Mouse (Mus musculus) embryonic stem cell, embryonic (primary cell): ENCODE results near the gene Crygd.

Experiments
- CTCF ChIA-PET, 4 experiments: fragments of 300-600 bp in 2 of 4; fragments of 350-600 bp in 2 of 4; sonication (Branson Sonifier 250); formaldehyde crosslinking; loops; one replicate each; lab custom pipeline; 2022; ENCODE audit warnings: inconsistent platforms in 2 of 4; lab: Charles Lee
- POLR2A ChIA-PET, 4 experiments: fragments of 300-600 bp in 2 of 4; fragments of 350-600 bp in 2 of 4; sonication (Branson Sonifier 250); formaldehyde crosslinking; loops; one replicate each; lab custom pipeline; 2022; ENCODE audit warnings: antibody characterized with exemption in 4 of 4, inconsistent platforms in 1 of 4; lab: Charles Lee

The Crygd gene

GRCm38 (mm10) chr1:65063352-65063751 lies at the start of gene Crygd:
Crygd (minus strand) TSS chr1:65063452.
- CTCF ChIA-PET: no interaction called here
- POLR2A ChIA-PET: no interaction called here

DNA sequence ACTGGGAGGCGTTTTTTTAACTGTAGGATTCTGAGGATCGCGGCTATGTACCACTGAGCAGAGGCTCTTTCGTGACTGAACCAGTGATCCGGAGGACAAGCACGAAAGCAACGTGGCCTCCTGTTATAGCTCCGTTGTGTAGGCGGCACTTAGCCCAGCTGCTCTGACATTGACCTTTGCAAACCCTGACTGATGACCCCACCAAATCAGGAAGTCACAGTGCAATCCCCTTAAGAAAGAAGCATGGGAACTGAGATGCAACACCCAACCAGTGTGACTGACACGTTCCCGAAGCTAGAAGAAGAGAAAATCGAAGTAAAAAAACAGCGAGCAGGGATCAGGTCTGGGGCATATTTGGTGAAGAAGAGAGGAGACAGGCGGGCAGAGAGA lies 49.5 kb upstream of the Crygd start:
- ChIA-PET POLR2A (interaction anchor here in 3 of 4 experiments (0.8 to 4.4 kb wide), 13 partner anchors 10 to 422 kb away, joined by 3 to 37 read pairs (median 4); partner anchors contain the start of genes Ccnyl1 (in 2 of the 3), Idh1 (in 1 of the 3) and Pikfyve (in 1 of the 3)), CTCF (interaction anchor here in 3 of 4 experiments (0.6 to 2.9 kb wide), 9 partner anchors 11 to 1453 kb away, joined by 3 to 22 read pairs (median 3); partner anchors contain the start of gene Idh1 (in 1 of the 3))

- POLR2A ChIA-PET: interaction anchor here in 3 of 4 experiments (0.5 to 4.4 kb wide), 13 partner anchors 10 to 422 kb away, joined by 3 to 37 read pairs (median 3); partner anchors contain the start of genes Ccnyl1 (in 1 of the 3), D630023F18Rik (in 1 of the 3), Idh1 (in 1 of the 3) and Pikfyve (in 1 of the 3)
- CTCF ChIA-PET: interaction anchor here in 3 of 4 experiments (0.7 to 2.9 kb wide), 11 partner anchors 11 to 74 kb away, joined by 3 to 22 read pairs (median 3); partner anchors contain the start of genes Crygb (in 1 of the 3) and Idh1 (in 1 of the 3)
Measured at GRCm38 (mm10) chr1:65112031-65112806, 49.0 kb upstream of the Crygd start.

DNA sequence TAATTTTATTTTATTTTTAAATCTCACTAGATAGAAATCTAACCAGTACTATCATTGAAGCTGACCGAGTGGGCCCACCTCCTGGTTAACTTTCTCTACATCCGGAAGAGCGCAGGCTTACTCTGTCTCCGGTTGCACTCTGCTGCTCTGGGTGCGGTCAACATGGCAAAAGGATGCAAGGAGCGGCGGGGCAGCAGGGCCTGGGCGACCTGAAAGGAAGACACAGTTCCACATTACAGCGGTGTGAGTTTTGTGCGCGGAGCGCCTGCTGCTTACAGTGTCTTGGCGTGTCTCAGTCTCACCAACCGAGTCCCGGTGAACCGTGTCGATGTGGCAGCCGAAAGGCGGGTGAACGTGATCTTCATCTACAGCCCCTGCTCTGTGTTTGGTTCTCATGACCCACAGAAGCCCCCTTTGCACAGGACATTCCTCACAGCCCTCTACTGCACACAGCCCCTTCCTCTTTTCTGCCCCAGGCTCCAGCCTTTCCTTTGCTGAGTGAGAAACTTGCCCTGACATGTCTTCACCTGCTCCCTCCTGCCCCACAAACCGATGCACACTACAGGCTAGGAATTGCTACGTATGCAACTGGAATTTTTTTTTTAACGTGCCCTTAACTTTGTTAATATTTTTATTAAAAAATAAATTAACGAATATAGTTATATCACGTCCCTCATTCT lies 46.6 kb upstream of the Crygd start:
- POLR2A ChIA-PET: interaction anchor here in 3 of 4 experiments (0.7 to 4.4 kb wide), 11 partner anchors 9 to 1741 kb away, joined by 3 to 37 read pairs (median 3); partner anchors contain the start of genes Gm28845 (in 2 of the 3), Ccnyl1 (in 1 of the 3), Fzd5 (in 1 of the 3) and Idh1 (in 1 of the 3)
- CTCF ChIA-PET: interaction anchor here in 1 of 4 experiments (0.5 kb wide), 1 partner anchor 65 kb away, joined by 8 read pairs; no protein-coding TSS in a partner anchor

- CTCF ChIA-PET: interaction anchor here in 1 of 4 experiments (0.5 kb wide), 1 partner anchor 65 kb away, joined by 8 read pairs; no protein-coding TSS in a partner anchor
- POLR2A ChIA-PET: interaction anchor here in 3 of 4 experiments (0.6 to 4.4 kb wide), 9 partner anchors 9 to 1741 kb away, joined by 3 to 37 read pairs (median 4); partner anchors contain the start of genes Ccnyl1 (in 1 of the 3), Gm28845 (in 1 of the 3), Idh1 (in 1 of the 3) and Pikfyve (in 1 of the 3)
Measured at GRCm38 (mm10) chr1:65109196-65109595, 45.9 kb upstream of the Crygd start.

DNA sequence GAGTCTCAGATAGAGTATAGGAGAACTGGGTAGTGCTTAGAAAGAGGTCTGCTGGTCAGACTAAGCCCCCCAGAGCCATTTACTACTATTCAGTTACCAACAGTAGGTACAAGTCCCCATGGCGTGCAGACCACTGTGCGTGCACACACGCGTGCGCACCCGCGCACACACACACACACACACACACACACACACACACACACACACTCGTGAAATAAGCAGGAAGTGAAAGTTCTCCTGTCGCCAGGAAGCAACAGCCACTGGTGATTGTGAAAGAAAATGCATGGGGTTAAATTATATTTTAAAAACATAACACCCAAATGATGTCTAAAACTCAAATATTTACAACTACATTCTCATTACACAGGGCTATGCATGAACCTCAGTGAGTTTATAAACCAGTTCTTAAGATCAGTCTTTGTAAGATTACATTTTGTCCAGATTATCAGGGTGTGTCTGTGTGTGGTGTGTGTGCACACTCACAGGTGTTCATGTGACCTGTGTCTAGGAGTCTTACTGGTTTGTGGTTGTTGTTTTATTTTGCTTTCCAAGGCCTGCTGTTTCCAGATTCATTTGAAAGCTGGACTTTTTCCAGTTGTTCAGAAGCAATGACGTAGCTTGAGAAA lies 44.5 kb upstream of the Crygd start:
- ChIA-PET POLR2A (interaction anchor here in 2 of 4 experiments (0.6 to 3.8 kb wide), 4 partner anchors 11 to 417 kb away, joined by 3 to 16 read pairs (median 3); partner anchors contain the start of gene Ccnyl1 (in 1 of the 2)), CTCF (no interaction called here)

- CTCF ChIA-PET: no interaction called here
- POLR2A ChIA-PET: no interaction called here
Measured at GRCm38 (mm10) chr1:65103273-65103672, 40.0 kb upstream of the Crygd start, which contains the start of gene Cryga. Cryga (minus strand) TSS chr1:65103373.

GRCm38 (mm10) chr1:65096953-65097352 lies 33.7 kb upstream of the Crygd start:
- CTCF ChIA-PET: no interaction called here
- POLR2A ChIA-PET: no interaction called here

DNA sequence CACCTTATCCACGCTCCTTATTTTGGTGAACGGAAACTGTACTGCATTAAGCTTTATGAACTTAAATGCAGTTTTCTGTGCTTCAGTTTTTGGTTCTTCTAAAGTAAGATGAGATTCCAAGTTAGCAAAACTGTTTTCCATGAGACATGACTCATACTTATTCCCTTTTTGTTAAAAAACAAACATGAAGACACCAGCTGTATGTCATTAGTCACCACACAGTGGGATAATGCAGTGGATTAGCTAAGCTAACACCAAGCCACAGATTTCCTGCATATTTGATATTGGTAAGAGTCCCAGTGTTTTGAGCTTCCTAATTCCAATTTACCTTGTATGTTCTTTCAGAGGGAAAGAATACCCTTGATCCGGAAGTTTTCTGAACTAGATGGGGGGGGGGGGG lies 28.3 kb upstream of the Crygd start:
- POLR2A ChIA-PET: interaction anchor here in 1 of 4 experiments (0.6 kb wide), 2 partner anchors 11 to 58 kb away, joined by 3 read pairs; no protein-coding TSS in a partner anchor
- CTCF ChIA-PET: interaction anchor here in 3 of 4 experiments (0.6 to 1.2 kb wide), 3 partner anchors 41 to 381 kb away, joined by 3 to 5 read pairs (median 3); no protein-coding TSS in a partner anchor

- ChIA-PET CTCF (no interaction called here), POLR2A (no interaction called here)
Measured at GRCm38 (mm10) chr1:65090370-65090769, 27.1 kb upstream of the Crygd start.

DNA sequence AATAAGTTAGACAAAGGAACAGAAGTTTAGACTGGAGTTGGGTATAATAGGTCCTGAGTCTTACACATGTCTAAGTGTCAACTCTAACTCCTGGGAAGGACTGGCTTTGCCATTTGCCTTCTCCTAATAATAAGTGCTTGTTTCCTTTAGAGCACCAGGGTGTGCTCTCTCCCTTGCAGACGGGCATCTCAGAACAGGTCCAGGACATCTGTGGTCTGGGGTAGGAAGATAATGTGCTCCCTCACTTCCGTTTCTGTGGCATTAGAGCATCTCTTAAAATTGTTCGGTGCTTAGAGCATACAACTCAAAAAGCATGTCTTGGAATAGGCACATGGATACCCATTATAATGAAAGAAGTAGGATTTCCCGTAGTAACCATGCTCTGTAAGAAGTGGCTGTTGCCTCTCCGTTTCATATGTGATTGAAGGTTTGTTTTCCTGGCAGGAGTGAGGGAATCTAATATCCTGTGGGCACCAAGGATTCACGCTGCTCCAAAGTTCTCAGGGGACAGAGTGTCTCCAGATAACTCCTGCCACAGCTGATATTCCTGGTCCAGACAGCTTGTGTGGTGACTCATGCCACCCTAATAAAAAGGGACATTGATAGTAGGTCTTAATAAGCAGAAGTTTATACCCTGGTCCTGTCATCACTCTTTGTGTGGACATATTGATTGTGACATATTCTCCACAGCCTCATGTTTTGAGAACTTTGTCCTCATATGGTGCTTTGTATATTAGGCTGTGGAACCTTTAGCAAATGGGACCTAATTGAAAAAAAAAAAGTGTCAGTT lies 25.5 kb upstream of the Crygd start:
- CTCF ChIA-PET: no interaction called here
- POLR2A ChIA-PET: no interaction called here

DNA sequence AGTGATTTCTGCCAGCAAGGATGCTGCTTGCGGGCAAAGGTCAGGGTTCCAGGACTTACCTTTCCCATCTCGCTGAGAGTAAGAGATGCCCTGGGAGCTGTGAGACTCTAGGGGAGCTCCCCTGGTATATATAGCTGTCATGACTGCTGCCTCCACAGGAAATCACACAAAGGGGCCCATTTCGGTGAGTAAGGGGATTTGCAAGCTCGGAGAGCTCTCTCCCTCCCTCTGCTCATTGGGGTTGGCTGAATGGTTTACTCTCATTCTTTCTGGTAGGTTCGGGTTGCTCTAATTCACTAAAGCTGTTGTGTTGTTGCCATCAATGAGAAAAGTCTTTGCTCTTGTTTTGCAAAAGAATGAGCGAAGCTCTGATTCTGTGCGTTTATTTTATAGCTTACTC lies 18.9 kb upstream of the Crygd start, which contains the start of gene Crygb:
Gene Crygb (minus strand): TSS at position 101 of the 400 bp plus-strand sequence.
- ChIA-PET POLR2A (interaction anchor here in 2 of 4 experiments (0.7 to 1.2 kb wide), 3 partner anchors 97 to 392 kb away, joined by 3 to 4 read pairs (median 3); partner anchors contain the start of gene Ccnyl1 (in 1 of the 2)), CTCF (interaction anchor here in 1 of 4 experiments (0.8 kb wide), 1 partner anchor 30 kb away, joined by 3 read pairs; no protein-coding TSS in a partner anchor)

DNA sequence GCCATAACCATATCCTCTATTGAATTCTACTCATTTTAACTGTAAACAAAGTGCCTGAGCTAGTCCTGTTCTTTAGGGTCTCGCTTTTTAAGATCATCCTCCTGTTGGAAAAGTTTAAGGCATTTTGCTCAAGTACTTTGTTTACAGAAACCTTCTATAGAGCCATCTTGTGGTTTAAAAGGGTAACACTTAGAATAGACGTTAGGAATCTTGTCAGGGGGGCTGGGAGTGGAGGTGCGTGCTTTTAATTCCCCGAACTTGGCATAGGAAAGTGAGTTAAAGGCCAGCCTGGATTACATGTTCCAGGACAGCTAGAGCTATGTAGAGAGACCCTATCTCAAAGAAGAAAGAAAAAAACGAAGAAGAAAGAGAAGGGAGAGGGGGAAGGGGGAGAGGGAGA lies 12.4 kb upstream of the Crygd start:
- ChIA-PET CTCF (no interaction called here), POLR2A (no interaction called here)

DNA sequence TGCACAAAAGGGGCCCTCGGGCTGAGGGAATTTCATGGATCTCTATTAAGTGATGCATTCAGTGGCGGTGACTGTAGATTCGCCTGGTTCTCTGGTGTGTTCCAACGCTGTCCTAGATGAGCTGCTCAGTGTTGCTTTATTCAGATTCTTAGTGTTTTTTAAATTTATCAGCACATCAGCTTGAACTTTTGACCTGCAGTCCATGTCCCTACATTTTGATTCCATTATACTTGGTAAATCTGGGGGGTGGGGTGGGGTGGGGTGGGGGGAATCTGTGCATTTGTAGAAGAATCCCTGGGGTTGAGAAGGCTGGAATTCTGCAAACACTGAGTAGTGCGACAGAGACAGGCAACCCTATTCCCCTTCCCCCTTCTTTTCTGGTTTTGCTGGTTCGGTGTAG lies 10.3 kb upstream of the Crygd start, which contains the start of gene Crygc:
Gene Crygc (minus strand): TSS at position 101 of the 400 bp plus-strand sequence.
- ChIA-PET POLR2A (interaction anchor here in 2 of 4 experiments (0.6 to 1.6 kb wide), 3 partner anchors 24 to 542 kb away, joined by 3 to 7 read pairs (median 6); no protein-coding TSS in a partner anchor), CTCF (no interaction called here)

GRCm38 (mm10) chr1:65067842-65068241 lies 4.6 kb upstream of the Crygd start:
- CTCF ChIA-PET: no interaction called here
- POLR2A ChIA-PET: no interaction called here

- ChIA-PET POLR2A (no interaction called here), CTCF (no interaction called here)
Measured at GRCm38 (mm10) chr1:65064201-65064600, 949 bp upstream of the Crygd start.

GRCm38 (mm10) chr1:65052140-65052539 lies 11.1 kb downstream of the Crygd start:
- ChIA-PET POLR2A (interaction anchor here in 3 of 4 experiments (0.6 to 2.7 kb wide), 10 partner anchors 10 to 362 kb away, joined by 3 to 16 read pairs (median 4); partner anchors contain the start of gene Ccnyl1 (in 2 of the 3)), CTCF (interaction anchor here in 3 of 4 experiments (0.6 to 1.3 kb wide), 4 partner anchors 66 to 396 kb away, joined by 3 to 4 read pairs (median 3); no protein-coding TSS in a partner anchor)
